Mouse (Mus musculus) cerebellum, adult 2 months (tissue): ENCODE data around the gene Saa3.

Experiments
- CTCF ChIP-seq: fragments of 200-500 bp; IDR thresholded peaks from 2 replicates; pipeline ENCODE4 v1.5.1; 2011; ENCODE audit warnings: low read depth, mild to moderate bottlenecking, control low read depth, low read length, moderate library complexity, borderline replicate concordance; ENCODE audit not compliant: insufficient read depth
- POLR2A ChIP-seq: fragments of 200-500 bp; IDR thresholded peaks from 2 replicates; pipeline ENCODE4 v1.6.1; 2011; ENCODE audit warnings: low read length, control low read depth, borderline replicate concordance; ENCODE audit not compliant: insufficient read depth

- TF ChIP-seq POLR2A: no peak
- peak; percentile 73 for TF ChIP-seq CTCF
Observed at GRCm38 (mm10) chr7:46665236-46665635, 50.3 kb downstream of the Saa3 start.
